Mouse (Mus musculus) ES-E14 (cell line): ENCODE results near the gene Atp6v0e2.

Source experiments
- CHD2 ChIP-seq: IDR thresholded peaks from 2 replicates; pipeline ENCODE4 v1.6.1; 2014; ENCODE audit warnings: mild to moderate bottlenecking, low read depth, low read length, inconsistent platforms
- HCFC1 ChIP-seq: IDR thresholded peaks from 2 replicates; pipeline ENCODE4 v1.6.1; 2012; ENCODE audit warnings: low read length, inconsistent platforms, borderline replicate concordance; ENCODE audit not compliant: insufficient read depth
- ZC3H11A ChIP-seq: IDR thresholded peaks from 2 replicates; pipeline ENCODE4 v1.6.1; 2012; ENCODE audit warnings: low read depth, mild to moderate bottlenecking, inconsistent platforms, low read length, borderline replicate concordance
- ZNF384 ChIP-seq: IDR thresholded peaks from 2 replicates; pipeline ENCODE4 v1.6.1; 2012; ENCODE audit warnings: low read depth, low read length, inconsistent platforms

DNA sequence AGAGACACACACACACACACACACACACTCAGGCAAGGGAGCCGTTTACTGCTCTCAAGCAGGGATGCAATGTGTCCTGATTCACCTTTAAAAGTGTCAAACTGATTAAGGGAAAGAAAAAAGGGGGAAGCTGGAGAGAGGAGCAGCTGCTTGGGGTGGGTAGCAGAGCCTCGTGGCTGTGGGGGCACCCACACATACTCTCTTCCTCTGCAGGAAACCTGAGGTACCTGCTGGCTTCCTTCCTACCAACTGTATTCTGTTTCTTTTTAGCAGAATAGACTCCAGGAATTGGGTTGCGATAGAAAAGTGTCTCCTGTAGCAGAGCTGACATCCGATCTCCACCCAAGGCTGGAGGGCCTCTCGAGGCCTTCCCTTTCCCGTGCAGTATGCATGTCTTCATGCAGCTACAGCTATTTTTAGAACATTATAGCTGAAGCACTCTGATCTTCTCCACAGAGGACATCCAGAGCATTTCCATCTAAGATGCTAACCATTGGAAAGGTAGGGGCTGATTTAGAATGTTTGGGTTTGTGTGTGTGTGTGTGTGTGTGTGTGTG is 51.9 kb downstream of the Atp6v0e2 start, which contains the start of gene Gm45021:
- TF ChIP-seq ZNF384 (no peak), ZC3H11A (no peak), HCFC1 (no peak), CHD2 (no peak)
